Mouse (Mus musculus) brown adipose tissue, adult 24 weeks (tissue): ENCODE measurements around the gene A830031A19Rik. TPM values are rescaled to one million over a fixed set of nuclear protein-coding genes. Genes with fewer than 3 reads are reported as not detected.

Experiments used
- H3K27ac ChIP-seq: fragments of 200-500 bp; replicated peaks from 2 replicates; pipeline ENCODE4 v1.5.1; 2012; ENCODE audit warnings: low read depth, mild to moderate bottlenecking, low read length
- H3K4me1 ChIP-seq: fragments of 200-500 bp; 2 replicates; pipeline ENCODE4 v1.6.1; 2012; ENCODE audit warnings: low read length, mixed read lengths; ENCODE audit not compliant: control insufficient read depth, insufficient read depth, insufficient read length
- H3K4me3 ChIP-seq: fragments of 200-500 bp; 2 replicates; pipeline ENCODE4 v1.5.1; 2012; ENCODE audit warnings: low read depth, mild to moderate bottlenecking, low read length, moderate library complexity; ENCODE audit not compliant: insufficient read depth
- polyA plus RNA-seq: library from polyadenylated mRNA; stranded (reverse); fragments of >200 nt; gene quantifications from 2 replicates; pipeline ENCODE4 v1.2.4, GENCODE M21; 2012; ENCODE audit not compliant: missing spikeins, insufficient read depth, insufficient read length

A830031A19Rik gene
- polyA plus RNA-seq, 1 experiment = not detected

- no peak overlapping the region for H3K27ac ChIP-seq
Measured at GRCm38 (mm10) chr11:24084590-24084989, 9.7 kb upstream of the A830031A19Rik start.

GRCm38 (mm10) chr11:24084077-24084476, 9.2 kb upstream of the A830031A19Rik start:
- peaks cover 6% of the 10 kb centered on the region for H3K4me1 ChIP-seq
- no peak overlapping the region for H3K27ac ChIP-seq
- H3K4me3 ChIP-seq = no peak overlapping the region

More at GRCm38 (mm10) chr11:24084590-24084989, 9.7 kb upstream of the A830031A19Rik start:
- Histone ChIP-seq H3K4me3 (no peak overlapping the region), H3K4me1 (peaks cover 3% of the 10 kb centered on the region; the same call in 1 of the 2 replicates)

- peaks cover 6% of the 10 kb centered on the region for H3K4me1 ChIP-seq
- H3K4me3 ChIP-seq = no peak overlapping the region
- no peak overlapping the region for H3K27ac ChIP-seq
Measured at GRCm38 (mm10) chr11:24083423-24083822, 8.6 kb upstream of the A830031A19Rik start.

GRCm38 (mm10) chr11:24083076-24083405, 8.2 kb upstream of the A830031A19Rik start:
- H3K4me1 ChIP-seq = peaks cover 6% of the 10 kb centered on the region
- no peak overlapping the region for H3K4me3 ChIP-seq
- H3K27ac ChIP-seq = no peak overlapping the region

- H3K4me3 ChIP-seq = no peak overlapping the region
- peaks cover 6% of the 10 kb centered on the region for H3K4me1 ChIP-seq
- H3K27ac ChIP-seq = no peak overlapping the region
Measured at GRCm38 (mm10) chr11:24082385-24083075, 7.7 kb upstream of the A830031A19Rik start.

- H3K27ac ChIP-seq = no peak overlapping the region
- H3K4me1 ChIP-seq = peaks cover 6% of the 10 kb centered on the region
- H3K4me3 ChIP-seq = peak overlapping the region; percentile 51
Measured at GRCm38 (mm10) chr11:24081687-24082384, 7.0 kb upstream of the A830031A19Rik start.

- Histone ChIP-seq H3K4me3 (peak overlapping the region; percentile 51), H3K27ac (no peak overlapping the region), H3K4me1 (peaks cover 6% of the 10 kb centered on the region)
Measured at GRCm38 (mm10) chr11:24081016-24081686, 6.3 kb upstream of the A830031A19Rik start.

- peaks cover 9% of the 10 kb centered on the region for H3K4me1 ChIP-seq
- H3K27ac ChIP-seq = no peak overlapping the region
Measured at GRCm38 (mm10) chr11:24080541-24080940, 5.7 kb upstream of the A830031A19Rik start.

GRCm38 (mm10) chr11:24079392-24080391, 4.8 kb upstream of the A830031A19Rik start:
- Histone ChIP-seq H3K4me3 (peak overlapping the region; percentile 67), H3K4me1 (peaks cover 9% of the 10 kb centered on the region), H3K27ac (no peak overlapping the region)

More at GRCm38 (mm10) chr11:24080541-24080940, 5.7 kb upstream of the A830031A19Rik start:
- H3K4me3 ChIP-seq = peak overlapping the region; percentile 29

- H3K27ac ChIP-seq = no peak overlapping the region
- H3K4me1 ChIP-seq = peaks cover 9% of the 10 kb centered on the region
- peak overlapping the region; percentile 50 for H3K4me3 ChIP-seq
Measured at GRCm38 (mm10) chr11:24078706-24079316, 4.0 kb upstream of the A830031A19Rik start.

GRCm38 (mm10) chr11:24077795-24078705, 3.2 kb upstream of the A830031A19Rik start, which contains the start of gene Bcl11a:
Bcl11a (plus strand) TSS chr11:24078056.
- H3K27ac ChIP-seq = no peak within 1 kb of the TSS
- H3K4me1 ChIP-seq = peaks cover 9% of the 10 kb centered on the region
- H3K4me3 ChIP-seq = peak within 1 kb of the TSS; percentile 63

GRCm38 (mm10) chr11:24076821-24077730, 2.2 kb upstream of the A830031A19Rik start:
- H3K27ac ChIP-seq = no peak overlapping the region
- peak overlapping the region; percentile 63 for H3K4me3 ChIP-seq
- H3K4me1 ChIP-seq = peaks cover 9% of the 10 kb centered on the region
